Mouse (Mus musculus): ENCODE data around the gene Pclaf.

Pclaf gene

DNA sequence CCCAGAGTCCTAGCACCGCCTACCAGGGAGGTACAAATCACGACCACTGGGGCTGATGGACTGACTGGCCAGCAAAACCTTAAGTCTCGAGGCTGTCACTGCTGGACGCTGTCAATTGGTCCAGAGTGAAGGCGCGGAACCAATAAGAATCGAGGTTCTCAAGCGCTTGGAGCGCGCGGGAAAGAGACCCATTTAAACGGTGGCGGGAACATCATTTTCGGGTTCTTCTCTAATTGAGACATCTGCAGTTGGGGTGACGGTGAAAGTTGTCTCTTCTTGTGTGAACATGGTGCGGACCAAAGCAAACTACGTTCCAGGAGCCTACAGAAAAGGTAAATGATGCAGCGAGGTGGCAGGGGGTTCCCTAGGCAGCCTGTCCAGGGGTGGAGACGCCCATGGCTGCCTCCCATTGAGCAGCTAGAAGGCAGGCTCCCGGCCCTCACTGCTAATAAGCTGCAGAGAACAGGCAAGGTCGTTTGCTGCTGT is at the start of gene Pclaf:
TSS of gene Pclaf (plus strand) at position 95 of the 486 bp plus-strand sequence.
- CTCF ChIA-PET: no interaction called here

DNA sequence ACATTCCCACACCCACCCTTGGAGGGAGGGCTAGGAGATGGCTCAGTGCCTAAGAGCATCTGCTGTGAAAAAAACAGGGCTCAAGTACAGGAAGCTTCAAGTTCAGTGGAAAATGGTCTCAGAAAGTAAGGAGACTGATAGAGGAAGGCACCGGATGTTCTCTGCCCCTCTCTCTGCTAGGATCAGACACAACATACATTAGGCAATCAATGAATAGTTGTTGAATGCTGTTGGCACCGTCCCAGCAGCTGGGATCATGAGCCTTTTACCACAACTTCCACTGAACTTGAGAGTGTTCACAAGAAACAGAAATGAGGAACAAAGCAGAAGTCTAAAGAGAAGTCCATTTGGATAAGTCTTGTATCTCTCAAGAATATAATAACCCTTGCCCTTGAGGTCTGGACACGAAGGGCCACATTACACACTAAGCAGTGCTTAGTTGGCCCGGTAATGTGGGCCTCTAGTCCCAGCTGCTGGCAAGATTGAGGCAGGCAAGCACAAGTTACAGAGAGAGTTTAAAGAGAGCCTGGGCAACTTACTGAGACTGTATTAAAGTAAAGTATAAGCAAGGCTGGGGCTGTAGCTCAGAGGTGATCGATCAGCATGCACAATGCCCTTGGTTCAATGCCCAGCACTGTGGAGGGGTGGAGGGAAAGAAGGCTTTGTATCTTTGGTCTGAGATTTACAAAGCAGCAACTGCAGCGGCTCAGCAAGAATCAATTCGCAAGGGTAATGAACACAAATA is 45.4 kb upstream of the Pclaf start:
- CTCF ChIA-PET: interaction anchor here (0.6 kb wide), 1 partner anchor 68 kb away, joined by 3 read pairs; no protein-coding TSS in a partner anchor

DNA sequence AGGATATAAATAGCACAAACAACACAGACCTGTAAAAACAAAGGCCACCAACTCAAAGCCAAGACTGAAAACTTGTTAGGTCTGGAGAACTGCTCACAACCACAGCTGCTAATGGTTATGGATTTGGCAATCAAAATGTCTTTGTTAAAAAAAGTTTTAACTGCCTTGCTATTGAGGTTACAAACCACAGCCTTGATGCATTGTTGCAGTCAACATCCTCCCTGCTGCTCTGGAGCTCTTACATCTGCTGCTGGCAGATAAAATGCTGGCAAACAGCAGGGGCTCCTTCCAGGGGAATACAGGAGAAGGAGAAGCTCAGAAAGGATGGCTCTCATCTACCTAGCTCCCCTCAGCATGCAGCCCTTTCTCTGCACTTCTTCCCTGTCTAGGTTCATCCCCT is 41.9 kb upstream of the Pclaf start:
- CTCF ChIA-PET: no interaction called here

DNA sequence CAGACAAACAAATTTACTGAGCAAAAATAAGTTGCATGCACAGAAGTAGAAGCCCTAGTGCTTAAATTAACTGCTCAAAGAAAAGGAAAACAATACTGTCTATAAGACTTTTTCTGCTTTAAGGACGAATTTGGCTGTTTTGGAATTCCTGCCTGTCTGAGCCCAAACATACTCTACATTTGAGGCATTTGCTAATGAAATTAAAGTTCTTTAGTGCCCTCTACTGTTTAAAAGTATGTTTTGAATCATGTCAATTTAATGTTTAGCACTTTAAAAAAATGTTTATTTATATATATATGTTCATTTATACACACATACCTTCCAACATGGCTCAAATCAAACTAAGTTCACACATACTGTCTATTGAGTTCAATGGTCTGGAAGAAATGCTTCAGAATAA is 39.8 kb upstream of the Pclaf start:
- CTCF ChIA-PET: interaction anchor here (0.7 kb wide), 1 partner anchor 188 kb away, joined by 16 read pairs; no protein-coding TSS in a partner anchor

DNA sequence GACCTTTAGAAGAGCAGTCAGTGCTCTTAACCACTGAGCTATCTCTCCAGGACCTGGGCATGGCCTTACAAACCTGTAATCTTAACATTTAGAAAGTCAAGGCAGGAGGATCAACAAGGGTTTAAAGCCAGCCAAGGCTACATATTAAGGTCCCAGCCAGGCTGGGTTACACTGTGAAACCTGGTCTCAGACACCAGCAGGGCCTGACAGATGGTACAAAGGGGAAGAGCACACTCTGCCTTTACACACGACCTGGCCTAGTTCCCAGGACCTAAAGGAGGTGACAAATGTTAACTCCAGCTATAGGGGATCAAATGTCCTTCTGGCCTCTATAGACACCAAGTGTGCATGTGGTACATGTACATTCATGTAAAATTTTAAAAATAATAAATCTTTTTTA is 30.4 kb upstream of the Pclaf start:
- CTCF ChIA-PET: interaction anchor here (0.7 kb wide), 2 partner anchors 247 to 635 kb away, joined by 5 read pairs; no protein-coding TSS in a partner anchor

DNA sequence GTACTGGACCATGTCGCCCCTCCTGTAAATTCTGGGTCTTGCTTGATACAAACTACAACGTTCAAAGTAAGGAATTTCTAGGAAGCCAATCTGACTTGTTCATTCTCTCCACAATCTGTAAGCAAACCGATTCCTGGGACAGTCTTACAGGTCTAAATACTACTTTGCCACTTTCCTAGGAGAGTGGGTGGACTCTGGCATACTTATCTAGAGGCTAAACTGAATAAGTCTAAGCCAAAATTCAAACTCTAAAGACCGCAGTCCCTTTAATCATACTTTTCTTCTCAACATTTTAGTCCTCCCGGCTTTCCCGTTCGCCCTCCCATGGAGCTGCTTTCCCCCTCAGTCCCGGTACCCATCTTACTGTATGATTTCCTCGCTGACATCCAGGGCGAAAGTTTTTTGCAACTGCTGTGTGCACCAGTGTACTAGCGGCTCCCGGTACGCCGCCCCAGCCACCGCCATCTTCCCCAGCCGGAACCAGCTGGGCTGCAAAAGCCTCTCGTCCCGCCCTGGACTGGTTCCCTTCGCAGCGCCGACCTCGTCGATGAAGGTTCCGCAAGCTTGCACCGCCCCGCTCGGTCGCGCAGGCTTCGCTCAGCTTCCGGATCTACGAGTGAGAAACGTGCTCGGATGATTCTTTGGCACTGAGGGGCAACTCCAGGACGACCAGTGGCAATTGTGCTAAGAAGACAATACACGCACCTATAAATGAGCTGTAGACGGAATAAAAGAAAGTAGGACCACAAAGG is 5.3 kb upstream of the Pclaf start:
- CTCF ChIA-PET: interaction anchor here (0.6 to 0.7 kb wide), 2 partner anchors 24 to 70 kb away, joined by 3 read pairs; partner anchors contain the start of gene Trip4

DNA sequence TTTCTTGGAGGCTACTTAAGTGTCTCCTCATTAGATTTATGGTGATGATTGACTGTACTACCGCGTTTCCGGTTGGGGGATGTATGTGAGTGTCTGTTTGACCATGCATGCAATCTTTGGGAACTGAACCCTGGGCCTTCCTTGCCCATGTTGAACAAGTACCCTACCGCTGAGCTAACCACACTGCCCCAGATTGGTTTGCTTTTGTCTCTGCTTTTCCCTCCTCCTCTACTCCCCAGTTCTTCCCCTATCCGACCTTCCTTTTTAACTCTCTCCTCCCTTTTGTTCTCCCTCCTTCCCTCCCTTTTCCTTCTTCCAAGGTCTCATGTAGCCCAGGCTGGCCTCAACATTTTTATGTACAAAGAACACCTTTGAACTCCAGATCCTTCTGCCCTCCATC is 1.1 kb downstream of the Pclaf start:
- CTCF ChIA-PET: no interaction called here

DNA sequence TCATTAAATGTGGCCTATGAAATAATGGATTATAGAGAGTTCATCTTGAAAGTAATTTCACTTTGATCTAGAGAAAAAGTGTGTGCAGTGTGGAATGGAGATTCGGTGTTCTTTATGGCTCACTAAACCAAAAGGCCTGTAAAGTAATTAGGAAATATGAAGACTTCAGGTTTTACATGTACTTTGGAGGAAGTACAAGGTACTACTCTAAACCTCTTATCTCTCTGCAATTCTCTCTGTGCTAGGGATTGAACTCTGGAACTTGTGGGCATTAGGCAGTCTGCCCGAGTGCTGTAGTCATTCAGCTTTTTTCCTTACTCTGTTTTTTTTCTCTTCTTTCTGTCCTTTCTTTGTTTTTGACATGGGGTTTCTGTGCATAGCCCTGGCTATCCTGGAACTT is 6.9 kb downstream of the Pclaf start:
- CTCF ChIA-PET: no interaction called here

DNA sequence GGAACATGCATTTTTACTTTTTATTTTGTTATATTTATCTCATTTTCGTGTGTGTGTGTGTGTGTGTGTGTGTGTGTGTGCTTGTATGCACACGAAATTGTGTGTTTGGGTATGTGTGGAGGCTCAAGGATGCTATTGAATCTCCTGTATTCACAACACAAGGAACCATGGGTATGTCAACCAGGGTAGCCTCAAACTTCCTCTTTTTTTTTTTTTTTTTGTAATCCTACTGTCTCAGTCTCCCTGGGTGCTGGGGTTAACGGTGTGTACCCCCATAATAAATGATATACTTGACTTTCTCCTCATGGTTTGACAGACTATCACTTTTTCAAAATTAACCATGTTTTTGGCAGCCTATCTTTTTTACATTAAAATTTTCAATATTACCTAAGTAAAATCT is 12.8 kb downstream of the Pclaf start:
- CTCF ChIA-PET: no interaction called here

DNA sequence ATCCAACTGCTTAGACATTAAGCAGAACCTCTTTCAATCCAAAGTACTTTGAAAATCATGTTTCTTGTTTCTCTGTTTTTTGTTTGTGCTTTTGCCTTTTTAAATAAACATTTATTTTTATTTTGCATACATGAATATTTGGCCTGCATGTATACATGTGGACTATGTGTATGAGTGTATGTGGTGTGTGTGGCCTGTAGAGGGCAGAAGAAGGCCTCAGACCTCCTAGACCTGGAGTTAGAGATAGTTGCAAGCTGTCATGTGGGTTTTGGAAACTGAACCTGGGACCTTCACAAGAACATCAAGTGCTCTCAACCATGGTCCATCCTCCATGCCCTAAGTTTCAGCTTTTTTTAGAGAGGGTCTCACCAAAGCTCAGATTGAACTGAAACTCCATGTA is 13.4 kb downstream of the Pclaf start:
- CTCF ChIA-PET: no interaction called here

DNA sequence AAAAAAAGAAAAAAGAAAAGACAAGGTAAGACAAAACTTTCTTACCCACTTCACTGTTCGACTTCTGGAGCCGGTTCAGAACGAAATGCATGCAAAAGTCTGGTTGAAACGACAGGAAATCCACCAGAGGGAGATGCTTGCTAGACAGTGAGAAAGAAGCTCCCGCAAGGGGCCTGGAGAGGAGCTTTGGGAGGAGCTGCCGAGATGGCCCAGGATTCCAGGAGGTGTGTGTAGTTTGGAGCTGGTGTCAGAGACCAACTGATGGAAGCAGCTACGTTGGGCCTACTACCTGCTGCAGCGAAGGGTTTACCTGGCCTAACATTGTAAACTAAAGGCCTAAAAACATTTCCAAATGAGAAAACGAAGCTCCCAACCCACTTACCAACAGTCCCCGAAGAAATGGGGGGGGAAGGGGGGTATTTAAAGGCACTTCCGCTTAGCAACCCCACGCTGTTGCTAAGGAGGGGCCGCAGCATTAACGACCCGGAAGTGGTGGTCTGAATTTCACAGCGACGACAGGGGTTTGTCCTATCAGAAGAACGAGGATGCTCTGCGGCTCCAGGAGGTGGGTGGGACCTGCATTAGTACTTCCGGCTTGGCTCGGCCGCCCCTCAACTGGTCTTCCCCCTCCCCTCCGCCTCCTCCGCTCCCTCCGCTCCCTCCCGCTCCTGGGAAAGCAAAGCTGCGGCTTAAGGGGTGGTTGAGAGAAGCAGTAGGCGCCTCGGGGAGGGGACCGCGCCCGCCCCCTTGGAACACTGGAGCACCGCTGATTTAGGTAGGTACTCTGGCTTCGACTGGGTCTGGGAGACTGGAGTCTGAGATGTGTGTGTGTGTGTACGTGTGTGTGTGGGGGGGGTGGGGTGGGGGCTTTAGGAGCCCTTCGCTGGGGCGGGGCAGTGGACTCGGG is 18.6 kb downstream of the Pclaf start, which contains the start of the genes Trip4 and Csnk1g1:
TSS of gene Trip4 (minus strand) at position 401 of the 907 bp plus-strand sequence.
TSS of gene Csnk1g1 (plus strand) at position 531 of the 907 bp plus-strand sequence.
- CTCF ChIA-PET: interaction anchor here (0.5 to 0.7 kb wide), 6 partner anchors 22 to 698 kb away, joined by 3 to 6 read pairs (median 4); no protein-coding TSS in a partner anchor

DNA sequence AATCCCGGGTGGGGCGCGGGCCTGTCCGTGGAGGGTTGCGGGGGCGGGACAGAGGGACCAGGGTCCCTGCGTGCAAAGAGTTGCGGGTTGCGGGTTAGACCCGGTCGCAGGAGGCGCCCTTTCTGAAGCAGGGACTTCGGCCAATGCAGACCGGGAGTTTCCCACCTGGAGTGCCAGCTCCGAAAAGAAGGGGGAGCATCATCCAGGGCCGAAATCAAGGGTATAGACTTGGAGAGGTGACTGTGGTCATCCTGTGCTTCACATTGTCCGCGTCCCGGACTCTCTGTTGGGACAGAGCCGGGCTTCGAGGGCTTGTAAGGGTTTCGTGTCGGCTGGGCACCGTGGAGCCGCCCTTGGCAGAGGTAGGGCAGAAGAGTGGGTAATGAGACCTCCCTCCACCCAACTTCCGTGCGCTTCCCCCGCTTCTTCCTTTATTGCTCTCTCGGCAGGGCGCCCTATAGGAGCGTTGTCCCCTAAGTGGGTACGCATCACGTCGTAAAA is 19.3 kb downstream of the Pclaf start:
- CTCF ChIA-PET: interaction anchor here (0.5 to 0.6 kb wide), 3 partner anchors 23 to 600 kb away, joined by 3 to 6 read pairs (median 4); no protein-coding TSS in a partner anchor

DNA sequence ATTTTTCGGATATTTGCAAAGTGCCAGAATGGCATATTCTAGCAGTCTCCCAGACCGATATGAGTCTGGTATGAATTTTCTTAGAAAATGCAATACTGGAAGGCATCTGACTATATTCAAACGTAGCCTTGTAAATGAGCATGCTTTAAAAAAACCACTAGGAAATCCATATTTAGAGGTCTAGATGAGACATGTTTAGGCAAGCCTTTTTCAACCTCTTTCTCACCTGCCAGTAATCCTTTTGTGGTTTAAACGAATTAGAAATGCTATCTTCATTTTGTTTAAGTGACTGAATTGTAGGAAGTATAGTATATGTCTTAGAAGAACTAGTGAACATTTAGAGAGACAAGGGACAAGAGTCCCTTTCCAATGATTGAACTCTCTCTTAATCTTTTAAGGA is 19.8 kb downstream of the Pclaf start:
- CTCF ChIA-PET: no interaction called here

DNA sequence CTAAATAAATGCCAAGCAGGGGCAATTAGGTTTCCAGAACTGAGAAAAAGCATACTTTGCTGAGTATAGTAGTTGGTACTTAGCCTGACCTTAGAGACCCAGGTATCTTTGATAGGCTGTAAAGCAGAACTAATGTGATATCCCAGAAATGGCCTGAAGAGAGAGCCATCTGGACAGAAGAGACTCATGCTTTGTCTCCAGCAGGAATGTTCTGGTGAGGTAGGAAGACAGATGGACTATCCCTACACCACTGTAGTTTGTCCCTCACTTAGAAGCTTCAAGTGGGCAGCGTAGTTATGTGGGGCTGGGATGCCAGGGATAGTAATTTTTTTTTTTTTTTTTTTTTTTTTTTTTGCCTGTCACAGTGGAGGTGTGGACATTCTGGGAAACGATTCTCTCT is 23.9 kb downstream of the Pclaf start:
- CTCF ChIA-PET: no interaction called here

DNA sequence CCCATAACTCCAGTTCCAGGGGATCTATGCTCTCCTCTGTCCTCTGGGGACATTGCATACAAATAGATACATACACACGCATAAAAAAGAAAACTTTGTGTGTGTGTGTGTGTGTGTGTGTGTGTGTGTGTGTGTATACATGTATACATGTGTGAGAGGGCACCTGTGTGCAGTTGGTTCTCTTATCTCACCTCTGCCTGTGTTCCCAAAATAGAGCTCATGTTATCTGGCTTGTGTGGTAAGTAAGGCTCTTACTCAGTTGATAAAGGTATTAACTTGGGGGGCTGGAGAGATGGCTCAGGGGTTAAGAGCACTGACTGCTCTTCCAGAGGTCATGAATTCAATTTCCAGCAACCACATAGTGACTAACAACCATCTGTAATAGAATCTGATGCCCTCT is 27.0 kb downstream of the Pclaf start:
- CTCF ChIA-PET: interaction anchor here (0.9 kb wide), 1 partner anchor 15 kb away, joined by 4 read pairs; no protein-coding TSS in a partner anchor

DNA sequence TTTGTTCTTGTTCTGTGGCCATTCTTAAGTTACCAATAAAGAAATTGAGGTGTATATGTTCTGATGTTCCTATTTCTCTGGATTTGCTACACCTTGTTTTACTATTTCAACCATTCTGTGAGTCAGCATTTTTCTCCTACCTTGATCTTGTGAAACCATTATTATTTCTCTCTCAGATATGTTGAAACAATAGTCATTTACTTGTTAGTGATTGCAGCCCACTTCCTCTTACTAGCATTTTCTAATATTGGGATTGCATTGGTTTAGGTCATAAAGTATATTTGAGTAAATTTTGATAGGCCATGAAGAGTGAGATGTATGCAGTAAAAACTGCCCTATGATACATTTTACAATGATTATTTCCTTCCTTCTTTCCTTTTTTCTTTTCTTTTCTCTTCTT is 38.4 kb downstream of the Pclaf start:
- CTCF ChIA-PET: interaction anchor here (0.7 kb wide), 1 partner anchor 573 kb away, joined by 3 read pairs; no protein-coding TSS in a partner anchor

DNA sequence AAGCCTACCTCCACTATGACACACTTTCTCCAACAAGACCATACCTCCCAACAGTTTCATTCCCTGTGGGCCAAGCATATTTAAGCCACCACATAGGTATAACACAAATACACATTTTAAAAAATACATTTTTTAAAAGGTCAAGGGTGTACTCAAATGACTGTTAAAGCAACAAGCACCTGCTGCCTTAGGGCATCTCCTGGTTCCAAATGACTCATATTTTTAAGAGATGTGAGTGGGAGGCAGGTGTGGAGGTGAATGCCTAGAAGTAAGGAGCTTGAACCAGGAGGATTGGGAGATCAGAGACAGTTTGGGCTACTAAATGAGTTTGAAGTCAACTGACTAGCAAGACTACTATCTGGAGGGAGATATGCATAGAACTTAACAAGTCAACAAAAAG is 39.8 kb downstream of the Pclaf start:
- CTCF ChIA-PET: no interaction called here

DNA sequence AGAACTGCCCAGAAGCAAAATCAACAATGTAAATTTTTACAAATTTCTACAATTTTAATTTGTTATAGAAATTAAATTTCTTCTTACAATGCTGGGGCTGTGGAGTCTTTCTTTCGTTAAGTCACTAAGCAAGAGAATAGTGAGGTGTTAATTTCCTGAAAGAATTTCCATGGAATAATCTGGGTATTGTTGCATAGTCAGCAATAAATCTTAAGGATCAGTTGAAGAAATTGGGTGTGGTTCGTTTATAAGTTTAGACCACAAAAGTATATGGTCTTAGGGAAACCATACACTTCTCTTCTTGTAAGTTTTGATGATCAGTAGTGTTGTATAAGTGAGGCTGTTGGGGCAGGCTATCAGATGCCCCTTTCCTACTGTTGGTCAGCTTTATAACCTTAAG is 47.5 kb downstream of the Pclaf start:
- CTCF ChIA-PET: interaction anchor here (0.6 kb wide), 1 partner anchor 38 kb away, joined by 6 read pairs; no protein-coding TSS in a partner anchor

DNA sequence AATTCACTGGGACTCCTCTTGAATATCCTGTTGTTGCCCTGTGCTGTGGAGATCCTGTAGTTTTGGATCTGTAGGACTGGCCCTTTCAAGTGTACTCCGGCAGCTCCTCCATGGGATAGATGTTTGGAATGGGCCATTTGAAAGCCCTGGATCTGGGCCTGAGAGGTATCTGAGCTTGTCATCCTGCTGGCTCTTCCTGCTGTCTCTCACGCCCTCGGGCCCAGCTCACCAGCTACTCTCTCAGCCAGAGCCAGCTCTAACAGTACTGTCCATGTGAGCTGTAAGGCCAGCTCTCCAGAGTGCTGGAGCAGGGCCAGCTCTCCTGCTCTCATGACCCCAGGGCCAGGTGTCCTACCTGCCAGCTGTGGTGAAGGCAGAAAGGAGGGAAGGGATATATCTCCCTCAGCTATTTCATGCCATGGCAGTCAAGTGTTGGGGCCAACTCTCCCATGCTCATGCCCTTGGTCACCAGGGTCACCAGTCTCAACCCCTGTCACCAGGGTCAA is 61.1 kb downstream of the Pclaf start:
- CTCF ChIA-PET: no interaction called here
